Mouse (Mus musculus) small intestine, adult 10 weeks (tissue): ENCODE measurements around the gene Olfr344. TPM values are rescaled to one million over a fixed set of nuclear protein-coding genes. Genes with fewer than 3 reads are reported as not detected.

ENCODE experiments used
- polyA plus RNA-seq: library from polyadenylated mRNA; stranded (reverse); fragments of 350-450 nt; fragmentation: Illumina TruSeq; extraction: RNeasy Lipid Tissue Mini Kit (QIAGEN cat#74804); gene quantifications from one replicate; pipeline ENCODE4 v1.2.3, GENCODE M21; 2014; ENCODE audit warnings: low replicate concordance

The Olfr344 gene
- not detected for polyA plus RNA-seq

DNA sequence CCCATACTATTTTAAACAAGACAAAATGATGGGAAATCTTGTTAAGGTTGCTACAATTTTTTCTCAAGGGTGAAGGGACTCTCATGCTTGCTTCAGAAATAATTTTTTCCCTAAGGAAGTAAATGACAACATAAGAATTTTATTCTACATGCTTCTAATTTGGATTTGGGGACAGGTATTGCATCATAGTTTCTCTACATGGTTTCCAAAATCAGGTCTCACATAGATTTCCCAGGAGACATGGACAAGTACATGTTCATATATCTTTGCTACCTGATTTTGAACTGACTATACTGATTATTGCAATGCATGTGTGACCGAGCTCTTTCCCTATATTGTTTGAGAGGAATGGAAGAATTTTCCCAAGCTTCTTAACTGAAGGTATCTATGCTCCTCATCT is at the start of gene Olfr344:
TSS of gene Olfr344 (plus strand) at position 301 of the 400 bp plus-strand sequence.

DNA sequence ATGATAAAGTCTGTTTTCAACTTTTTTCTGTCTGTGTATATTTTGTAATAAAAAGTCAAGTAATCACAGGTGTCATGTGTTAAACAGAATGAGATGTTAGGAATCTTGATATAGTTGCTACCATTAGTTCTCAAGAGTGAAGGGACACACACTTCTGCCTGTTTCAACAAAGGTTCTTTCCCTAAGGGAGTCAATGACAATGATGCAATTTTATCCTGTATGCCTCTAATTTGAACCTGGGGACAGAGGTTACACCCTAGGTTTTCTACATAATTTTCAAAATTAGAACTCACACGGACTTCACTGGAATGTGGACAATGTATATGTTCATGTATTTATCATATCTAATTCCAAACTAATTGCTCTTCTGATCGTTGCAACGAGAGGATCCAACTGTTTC is 41.8 kb upstream of the Olfr344 start, which contains the start of gene Olfr342:
TSS of gene Olfr342 (plus strand) at position 301 of the 400 bp plus-strand sequence.

Other genes with a start within 250 kb of the Olfr344 start
- not detected for gene Olfr338, start 193.1 kb upstream of the Olfr344 start, polyA plus RNA-seq
- not detected for gene Olfr339, start 147.7 kb upstream of the Olfr344 start, polyA plus RNA-seq
- gene Olfr340, start 114.1 kb upstream of the Olfr344 start, polyA plus RNA-seq = not detected
- not detected for gene Olfr341, start 84.2 kb upstream of the Olfr344 start, polyA plus RNA-seq
- gene Olfr342, start 41.7 kb upstream of the Olfr344 start, polyA plus RNA-seq = not detected
- gene Olfr345, start 73.4 kb downstream of the Olfr344 start, polyA plus RNA-seq = not detected
- not detected for gene Olfr346, start 119.1 kb downstream of the Olfr344 start, polyA plus RNA-seq
- not detected for gene Olfr347, start 165.2 kb downstream of the Olfr344 start, polyA plus RNA-seq
- gene Olfr348, start 217.6 kb downstream of the Olfr344 start, polyA plus RNA-seq = not detected
- gene Olfr50, start 223.9 kb downstream of the Olfr344 start, polyA plus RNA-seq = not detected